Mouse (Mus musculus): ENCODE data around the gene DXBay18. TPM values are rescaled to one million over a fixed set of nuclear protein-coding genes. Genes with fewer than 3 reads are reported as not detected.
"Not testable (repeated sequence)": the region's sequence is repeated elsewhere in the genome, so short reads cannot be mapped to it uniquely, and the experiment has no call there.

The DXBay18 gene
- not detected in 2 replicates for polyA plus RNA-seq (2015; fragmentation: Nextera tagmentation; extraction: Ambion mirVana)

- WGBS = no CpG with 5 or more reads among the region's 7 CpGs
- not testable (repeated sequence) for H3K4me2 ChIP-seq (ENCODE audit: low read depth, low read length); ATAC-seq (ENCODE audit: insufficient read depth, low FRiP score); H3K9me3 ChIP-seq (replicated peaks; ENCODE audit: control insufficient read depth, low read length); H3K4me3 ChIP-seq (replicated peaks; ENCODE audit: low read length); H3K4me1 ChIP-seq (ENCODE audit: control insufficient read depth, insufficient read depth, low read length); H3K27ac ChIP-seq (ENCODE audit: low read length); H3K27me3 ChIP-seq (ENCODE audit: control insufficient read depth, insufficient read depth, low read length); H3K36me3 ChIP-seq (ENCODE audit: control insufficient read depth, insufficient read depth, low read length); H3K9ac ChIP-seq (ENCODE audit: low read length)
Observed at GRCm38 (mm10) chrX:73149350-73149749, at the start of gene DXBay18. DXBay18 (minus strand) TSS chrX:73149450.

DNA sequence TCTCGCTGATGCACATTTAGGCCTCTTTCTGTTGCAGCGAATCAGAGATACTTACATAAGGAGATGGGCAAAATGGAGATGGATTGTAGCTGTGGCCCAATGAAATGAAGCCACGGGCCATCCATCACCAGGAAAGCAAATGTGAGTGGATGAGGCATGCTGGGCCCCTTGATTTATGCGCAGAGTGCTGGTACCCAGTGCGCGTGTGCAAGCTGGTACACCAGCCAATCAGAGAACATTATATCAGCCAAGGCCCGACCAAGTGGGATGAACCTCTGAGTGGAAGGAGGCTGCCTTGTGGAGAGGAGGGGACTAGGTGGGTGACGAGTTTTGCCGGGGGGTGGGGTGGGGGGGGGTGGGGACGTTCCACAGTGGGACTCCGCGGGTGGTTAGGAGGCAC lies 42.7 kb upstream of the DXBay18 start, which contains the start of gene Xlr3b:
Gene Xlr3b, plus strand, starts transcription at position 274 of the 400 bp plus-strand sequence.
- H3K36me3 ChIP-seq (ENCODE audit: control insufficient read depth, insufficient read depth, low read length); H3K9me3 ChIP-seq (replicated peaks; ENCODE audit: control insufficient read depth, low read length); H3K4me1 ChIP-seq (ENCODE audit: control insufficient read depth, insufficient read depth, low read length); H3K27me3 ChIP-seq (ENCODE audit: control insufficient read depth, insufficient read depth, low read length); H3K27ac ChIP-seq (ENCODE audit: low read length); ATAC-seq (ENCODE audit: insufficient read depth, low FRiP score); H3K9ac ChIP-seq (ENCODE audit: low read length); H3K4me3 ChIP-seq (replicated peaks; ENCODE audit: low read length); H3K4me2 ChIP-seq (ENCODE audit: low read depth, low read length): not testable (repeated sequence)
- WGBS = 81% methylated on average over 12 of the region's 12 CpGs

- not testable (repeated sequence) for H3K4me2 ChIP-seq (ENCODE audit: low read depth, low read length); H3K4me1 ChIP-seq (ENCODE audit: control insufficient read depth, insufficient read depth, low read length); H3K9me3 ChIP-seq (replicated peaks; ENCODE audit: control insufficient read depth, low read length); ATAC-seq (ENCODE audit: insufficient read depth, low FRiP score); H3K27ac ChIP-seq (ENCODE audit: low read length); H3K9ac ChIP-seq (ENCODE audit: low read length); H3K27me3 ChIP-seq (ENCODE audit: control insufficient read depth, insufficient read depth, low read length); H3K36me3 ChIP-seq (ENCODE audit: control insufficient read depth, insufficient read depth, low read length); H3K4me3 ChIP-seq (replicated peaks; ENCODE audit: low read length)
- 70% methylated on average over 5 of the region's 15 CpGs for WGBS
Observed at GRCm38 (mm10) chrX:73176889-73177288, 27.6 kb upstream of the DXBay18 start, which contains the start of gene Spin2d. Spin2d (minus strand) TSS chrX:73176989.

DNA sequence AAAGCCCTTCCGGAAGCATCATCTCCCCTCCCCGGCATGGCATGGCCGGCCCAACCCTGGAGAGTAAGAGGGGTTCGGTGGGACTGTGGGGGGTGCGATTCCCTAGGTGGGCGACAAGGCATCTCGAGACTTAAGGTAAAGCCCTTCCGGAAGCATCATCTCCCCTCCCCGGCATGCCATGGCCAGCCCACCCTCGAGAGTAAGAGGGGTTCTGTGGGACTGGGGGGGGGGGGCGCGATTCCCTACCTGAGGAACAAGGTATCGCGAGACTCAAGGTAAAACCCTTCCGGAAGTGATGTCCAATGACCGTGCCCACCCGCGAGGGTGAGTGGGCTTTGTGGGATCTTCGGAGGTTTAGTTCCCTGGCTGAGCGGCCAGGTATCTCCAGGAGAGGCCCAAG lies 754 bp downstream of the DXBay18 start, which contains the start of gene Xlr5b:
Gene Xlr5b, plus strand, starts transcription at position 301 of the 400 bp plus-strand sequence.
- H3K27me3 ChIP-seq (ENCODE audit: control insufficient read depth, insufficient read depth, low read length); H3K4me1 ChIP-seq (ENCODE audit: control insufficient read depth, insufficient read depth, low read length); H3K4me3 ChIP-seq (replicated peaks; ENCODE audit: low read length); H3K9ac ChIP-seq (ENCODE audit: low read length); ATAC-seq (ENCODE audit: insufficient read depth, low FRiP score); H3K36me3 ChIP-seq (ENCODE audit: control insufficient read depth, insufficient read depth, low read length); H3K9me3 ChIP-seq (replicated peaks; ENCODE audit: control insufficient read depth, low read length); H3K4me2 ChIP-seq (ENCODE audit: low read depth, low read length); H3K27ac ChIP-seq (ENCODE audit: low read length): not testable (repeated sequence)
- no CpG with 5 or more reads among the region's 20 CpGs for WGBS

- H3K4me1 ChIP-seq (ENCODE audit: control insufficient read depth, insufficient read depth, low read length); H3K36me3 ChIP-seq (ENCODE audit: control insufficient read depth, insufficient read depth, low read length); ATAC-seq (ENCODE audit: insufficient read depth, low FRiP score); H3K4me3 ChIP-seq (replicated peaks; ENCODE audit: low read length); H3K27ac ChIP-seq (ENCODE audit: low read length); H3K4me2 ChIP-seq (ENCODE audit: low read depth, low read length); H3K9me3 ChIP-seq (replicated peaks; ENCODE audit: control insufficient read depth, low read length); H3K9ac ChIP-seq (ENCODE audit: low read length); H3K27me3 ChIP-seq (ENCODE audit: control insufficient read depth, insufficient read depth, low read length): not testable (repeated sequence)
- no CpG with 5 or more reads among the region's 7 CpGs for WGBS
Observed at GRCm38 (mm10) chrX:73143218-73143618, 6.0 kb downstream of the DXBay18 start.

DNA sequence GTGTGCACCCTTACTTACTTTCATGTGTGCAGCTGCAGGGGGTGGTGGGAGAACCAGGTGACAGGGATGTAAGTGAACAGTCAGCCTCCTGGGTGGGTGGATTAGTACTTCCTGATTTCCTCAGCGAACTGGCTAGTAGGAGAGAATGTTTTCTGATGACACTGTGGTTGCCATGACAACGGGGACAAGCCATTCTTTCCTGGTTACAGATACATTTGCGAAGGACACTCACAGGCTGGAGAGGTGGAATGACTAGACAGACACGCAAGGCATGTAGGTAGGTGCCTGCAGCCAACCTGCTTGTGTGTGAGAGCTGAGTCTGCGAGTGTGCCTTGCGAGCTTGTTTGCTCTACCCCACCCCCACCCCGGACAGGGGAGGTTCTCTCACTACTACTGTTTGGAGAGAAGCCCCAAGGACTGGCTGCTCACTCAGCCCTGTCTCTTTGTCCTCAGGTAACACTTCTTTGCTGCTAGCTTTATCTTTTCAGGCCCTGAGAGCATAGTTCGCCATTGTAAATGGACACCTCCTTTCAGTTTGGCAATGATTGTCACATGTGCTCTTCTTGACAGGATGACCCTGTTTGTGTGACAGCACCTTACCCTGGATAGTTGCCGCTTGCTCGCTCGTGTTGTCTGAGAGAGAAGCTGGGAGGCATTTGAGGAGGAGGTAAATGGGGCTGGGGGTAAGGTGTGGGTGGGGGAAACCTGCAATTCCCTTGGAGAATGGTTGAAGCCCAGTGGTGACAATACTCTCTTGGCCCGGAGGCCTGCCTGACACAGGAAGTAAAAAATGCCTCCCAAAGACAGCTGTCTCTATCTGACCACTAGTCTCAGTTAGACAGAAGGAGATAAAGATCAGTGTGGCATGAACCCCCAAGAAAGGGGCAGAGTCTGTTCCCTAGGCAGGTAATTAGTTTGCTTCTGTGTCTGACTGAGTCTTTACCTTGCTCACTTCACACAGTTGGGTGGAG lies 26.1 kb downstream of the DXBay18 start:
- H3K9ac ChIP-seq (ENCODE audit: low read length); H3K9me3 ChIP-seq (replicated peaks; ENCODE audit: control insufficient read depth, low read length); H3K27ac ChIP-seq (ENCODE audit: low read length); H3K4me2 ChIP-seq (ENCODE audit: low read depth, low read length); H3K36me3 ChIP-seq (ENCODE audit: control insufficient read depth, insufficient read depth, low read length); H3K27me3 ChIP-seq (ENCODE audit: control insufficient read depth, insufficient read depth, low read length); H3K4me1 ChIP-seq (ENCODE audit: control insufficient read depth, insufficient read depth, low read length); H3K4me3 ChIP-seq (replicated peaks; ENCODE audit: low read length): not testable (repeated sequence)
- WGBS = no CpG with 5 or more reads among the region's 12 CpGs
- ATAC-seq (ENCODE audit: insufficient read depth, low FRiP score) = peak; percentile 25; the same call in 1 of the 2 replicates

DNA sequence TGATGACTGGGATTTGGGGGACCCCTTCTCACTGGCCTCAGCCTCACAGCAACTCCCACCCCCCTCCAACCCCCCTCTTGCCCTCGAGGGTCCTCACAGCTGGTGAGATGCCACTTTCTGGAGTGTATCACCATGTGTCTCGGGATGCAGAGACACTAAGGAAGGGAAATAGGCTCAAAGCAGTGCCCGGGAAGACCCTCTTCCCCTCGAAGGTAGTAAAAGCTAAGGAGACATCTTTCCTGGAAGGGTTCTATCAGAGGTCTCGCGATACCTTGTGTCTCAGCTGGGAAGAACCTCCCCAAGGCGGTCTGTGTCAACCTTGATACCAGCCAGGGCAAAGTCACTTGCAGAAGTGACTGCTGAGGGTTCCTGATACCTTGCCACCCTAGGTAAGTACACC lies 32.5 kb downstream of the DXBay18 start, which contains the start of gene Gm14685:
Gene Gm14685, plus strand, starts transcription at position 301 of the 400 bp plus-strand sequence.
- H3K4me2 ChIP-seq (ENCODE audit: low read depth, low read length); H3K36me3 ChIP-seq (ENCODE audit: control insufficient read depth, insufficient read depth, low read length); H3K4me3 ChIP-seq (replicated peaks; ENCODE audit: low read length); H3K27ac ChIP-seq (ENCODE audit: low read length); H3K9ac ChIP-seq (ENCODE audit: low read length); H3K27me3 ChIP-seq (ENCODE audit: control insufficient read depth, insufficient read depth, low read length); ATAC-seq (ENCODE audit: insufficient read depth, low FRiP score); H3K9me3 ChIP-seq (replicated peaks; ENCODE audit: control insufficient read depth, low read length); H3K4me1 ChIP-seq (ENCODE audit: control insufficient read depth, insufficient read depth, low read length): not testable (repeated sequence)
- WGBS = no CpG with 5 or more reads among the region's 7 CpGs

- not testable (repeated sequence) for H3K9me3 ChIP-seq (replicated peaks; ENCODE audit: control insufficient read depth, low read length); H3K9ac ChIP-seq (ENCODE audit: low read length); H3K36me3 ChIP-seq (ENCODE audit: control insufficient read depth, insufficient read depth, low read length); H3K4me1 ChIP-seq (ENCODE audit: control insufficient read depth, insufficient read depth, low read length); H3K27ac ChIP-seq (ENCODE audit: low read length); ATAC-seq (ENCODE audit: insufficient read depth, low FRiP score); H3K4me2 ChIP-seq (ENCODE audit: low read depth, low read length); H3K4me3 ChIP-seq (replicated peaks; ENCODE audit: low read length); H3K27me3 ChIP-seq (ENCODE audit: control insufficient read depth, insufficient read depth, low read length)
- 72% methylated on average over 12 of the region's 13 CpGs for WGBS
Observed at GRCm38 (mm10) chrX:73096941-73097508, 52.2 kb downstream of the DXBay18 start, which contains the start of gene Xlr3a. Xlr3a (minus strand) TSS chrX:73097095.
